Mouse (Mus musculus) spleen, postnatal 4 days (tissue): ENCODE results near the gene Gm9887.

ENCODE experiments used
- DNase-seq, 2 experiments: peaks; one replicate each; pipeline ENCODE4 v3.0.0; 2022; ENCODE audit warnings: low spot score in 2 of 2

Gene Gm9887

GRCm38 (mm10) chr12:69371854-69372671 lies at the start of gene Gm9887, which contains the start of gene Arf6:
TSS of gene Gm9887 (minus strand) at chr12:69372458.
TSS of gene Arf6 (plus strand) at chr12:69372150.
- DNase-seq: peak; percentile 99 to 100

- DNase-seq: no peak
Observed at GRCm38 (mm10) chr12:69420716-69421115, 48.5 kb upstream of the Gm9887 start.

GRCm38 (mm10) chr12:69419606-69420005 lies 47.3 kb upstream of the Gm9887 start:
- DNase-seq: no peak

GRCm38 (mm10) chr12:69419017-69419605 lies 46.9 kb upstream of the Gm9887 start:
- DNase-seq: no peak

DNA sequence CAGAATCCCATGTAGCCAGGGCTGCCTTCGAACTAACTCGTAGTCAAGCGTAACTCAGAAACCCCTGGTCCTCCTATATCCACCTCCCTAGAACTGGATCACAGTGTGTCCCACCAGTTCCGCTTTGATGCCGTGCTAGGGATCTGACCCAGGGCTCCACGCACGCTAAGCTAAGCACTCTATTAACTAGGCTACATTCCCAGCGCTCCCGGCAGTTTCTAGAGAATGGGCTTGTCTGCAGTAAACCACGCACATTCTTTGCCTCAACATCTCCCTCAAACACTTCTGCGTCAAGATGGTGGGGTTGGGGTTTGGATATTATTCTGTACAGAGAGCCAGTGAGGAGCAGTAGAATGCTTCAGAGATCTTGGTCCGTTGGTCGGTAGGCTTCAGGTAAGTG lies 46.3 kb upstream of the Gm9887 start:
- no peak for DNase-seq

GRCm38 (mm10) chr12:69417701-69418291 lies 45.5 kb upstream of the Gm9887 start:
- peak in 1 of 2 experiments; percentile 26 for DNase-seq

DNA sequence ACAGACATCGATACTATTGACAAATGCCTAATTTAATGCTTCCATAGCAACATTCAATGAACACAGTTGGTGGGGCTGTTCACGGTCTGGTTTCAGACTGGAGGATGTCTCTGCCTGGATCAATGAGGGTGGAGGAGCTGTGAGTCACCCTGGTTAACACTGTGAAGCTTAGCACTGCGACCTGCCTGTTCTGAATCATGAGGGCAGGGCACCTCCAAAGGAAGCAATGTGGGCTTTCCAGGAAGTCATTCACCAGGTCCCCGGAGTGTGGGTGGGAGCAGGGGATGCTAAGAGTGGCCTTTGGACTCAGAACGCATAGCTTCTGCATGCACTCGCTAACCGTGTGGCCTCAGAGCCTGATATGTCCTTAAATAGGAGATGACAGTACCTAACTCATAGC lies 44.5 kb upstream of the Gm9887 start:
- DNase-seq: no peak

DNA sequence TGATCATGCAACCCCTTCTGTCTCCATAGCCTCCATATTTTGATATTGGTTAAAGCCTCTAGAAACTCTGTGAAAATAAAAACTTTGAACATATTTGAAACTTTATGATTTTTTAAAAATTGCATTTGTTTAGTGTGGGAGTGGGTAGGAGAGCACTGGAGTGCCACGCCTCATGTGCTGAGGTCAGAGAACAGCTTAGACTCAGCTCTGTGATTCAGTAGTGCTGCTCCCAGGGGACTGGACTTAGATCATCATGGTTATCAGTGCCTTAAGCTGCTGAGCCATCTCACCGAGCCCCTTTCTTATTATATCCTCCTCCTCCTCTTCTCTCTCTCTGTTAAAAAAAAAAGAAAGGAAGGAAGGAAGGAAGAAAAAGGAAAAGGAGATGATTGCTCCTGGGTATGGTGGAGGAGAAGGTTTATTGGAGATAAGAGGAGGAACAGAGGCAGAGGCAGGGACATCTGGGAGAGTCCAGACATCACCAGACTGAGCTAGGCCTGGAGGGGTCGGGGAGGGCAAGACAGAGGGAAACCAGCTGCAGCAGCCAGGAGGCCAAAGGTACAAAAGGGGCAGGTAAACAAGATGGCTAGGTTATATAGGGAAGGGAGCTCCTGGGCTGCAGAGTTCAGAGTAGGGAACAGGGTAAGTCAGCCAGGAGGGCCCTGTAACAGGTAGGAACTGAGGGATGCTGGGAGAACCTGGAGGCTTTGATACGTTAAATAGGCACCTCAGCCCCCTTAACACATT lies 42.7 kb upstream of the Gm9887 start:
- no peak for DNase-seq

- DNase-seq: no peak
Observed at GRCm38 (mm10) chr12:69413303-69413702, 41.0 kb upstream of the Gm9887 start.

DNA sequence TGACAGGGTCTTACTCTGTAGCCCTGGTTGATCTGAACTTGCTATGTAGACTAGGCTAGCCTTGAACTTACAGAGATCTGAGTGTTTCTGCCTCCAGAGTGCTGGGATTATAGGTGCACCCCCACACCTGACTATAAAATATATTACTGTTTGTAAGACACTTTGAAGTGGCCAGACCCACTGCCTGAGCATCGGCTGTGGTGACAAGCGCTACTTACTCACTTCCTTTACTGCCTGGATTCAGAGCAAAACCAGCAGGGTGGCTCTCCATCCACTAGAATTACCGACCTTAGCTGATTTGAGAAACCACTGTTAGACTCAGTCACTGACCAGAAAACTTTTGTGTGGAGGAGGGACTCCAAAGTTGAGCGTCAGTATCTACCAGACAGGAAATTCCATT lies 39.7 kb upstream of the Gm9887 start:
- DNase-seq: no peak

DNA sequence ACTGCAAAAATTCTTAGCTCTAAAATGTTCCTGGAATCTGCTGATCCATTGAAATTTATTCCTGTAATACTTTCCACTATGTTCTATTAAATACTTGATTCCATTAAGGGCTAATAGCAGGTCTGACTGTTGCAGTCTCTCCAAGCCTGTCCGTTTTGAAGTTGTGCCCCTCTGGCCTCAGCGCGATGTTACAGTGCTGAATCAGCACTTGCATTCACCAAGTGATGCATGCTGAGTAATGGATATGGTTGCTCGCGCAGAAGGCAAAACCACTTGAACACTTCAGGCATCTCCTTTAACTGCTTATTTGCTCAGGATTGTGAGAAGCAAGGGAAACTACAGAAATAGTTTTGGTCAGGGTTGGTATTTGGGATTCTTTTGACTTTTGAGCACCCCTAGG lies 38.5 kb upstream of the Gm9887 start:
- no peak for DNase-seq

- no peak for DNase-seq
Observed at GRCm38 (mm10) chr12:69402594-69403167, 30.4 kb upstream of the Gm9887 start.

DNA sequence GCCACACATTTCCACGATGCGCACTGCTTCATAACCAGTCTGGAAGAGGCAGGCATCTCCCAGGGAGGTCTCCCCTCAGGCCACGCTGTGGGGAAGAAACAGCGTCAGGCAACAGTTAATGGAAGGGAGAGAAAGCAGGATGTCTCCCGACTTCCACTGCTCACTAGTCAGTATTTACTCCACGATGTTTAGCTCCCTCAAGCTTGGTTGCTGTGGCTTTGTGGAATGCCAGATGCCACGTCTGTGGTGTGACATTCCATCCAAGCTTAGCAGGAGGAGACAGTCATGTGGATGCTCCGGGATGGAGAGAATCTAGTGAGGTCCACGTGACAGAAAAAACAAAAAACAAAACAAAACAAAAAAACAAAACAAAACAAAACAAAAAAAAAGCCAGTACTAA lies 29.8 kb upstream of the Gm9887 start:
- DNase-seq: no peak

DNA sequence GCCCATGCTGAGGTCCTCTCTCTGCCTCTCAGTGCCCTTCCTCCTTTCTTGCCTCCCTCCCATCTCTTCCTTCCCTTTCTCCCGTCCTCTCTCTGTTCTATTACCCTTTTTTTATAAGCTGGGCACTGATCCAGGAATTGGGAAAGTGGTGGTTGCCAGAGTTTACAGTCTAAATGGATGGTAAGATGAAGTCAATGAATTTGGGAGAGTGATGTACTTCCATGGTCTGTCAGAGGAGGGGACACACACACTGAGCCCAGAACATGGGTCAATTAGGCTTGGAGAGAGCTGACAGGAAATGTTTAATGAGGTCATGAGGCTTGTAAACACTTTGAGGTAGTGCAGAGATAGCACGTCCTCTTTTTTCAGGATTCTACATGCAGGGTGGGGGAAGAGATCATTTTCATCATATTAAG lies 28.6 kb upstream of the Gm9887 start:
- no peak for DNase-seq

DNA sequence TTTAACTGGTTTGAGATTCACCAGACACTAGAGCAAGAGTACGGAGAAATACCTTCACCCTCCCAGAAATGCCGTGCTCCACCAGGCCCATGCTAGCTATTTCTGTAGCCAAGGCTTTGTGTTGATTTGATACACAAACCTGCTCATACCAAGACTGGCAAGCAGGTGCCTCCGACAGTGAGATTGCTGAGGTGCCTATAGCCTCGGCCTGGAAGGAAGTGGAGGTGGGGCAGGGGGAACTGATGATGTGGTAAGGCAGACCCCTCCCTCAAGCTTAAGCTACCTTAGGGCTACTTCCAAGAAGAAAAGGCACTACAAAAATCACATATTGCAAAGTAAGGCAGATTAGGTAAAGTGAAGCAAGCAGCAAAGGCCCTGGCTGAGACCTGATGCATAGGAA lies 28.1 kb upstream of the Gm9887 start:
- no peak for DNase-seq

DNA sequence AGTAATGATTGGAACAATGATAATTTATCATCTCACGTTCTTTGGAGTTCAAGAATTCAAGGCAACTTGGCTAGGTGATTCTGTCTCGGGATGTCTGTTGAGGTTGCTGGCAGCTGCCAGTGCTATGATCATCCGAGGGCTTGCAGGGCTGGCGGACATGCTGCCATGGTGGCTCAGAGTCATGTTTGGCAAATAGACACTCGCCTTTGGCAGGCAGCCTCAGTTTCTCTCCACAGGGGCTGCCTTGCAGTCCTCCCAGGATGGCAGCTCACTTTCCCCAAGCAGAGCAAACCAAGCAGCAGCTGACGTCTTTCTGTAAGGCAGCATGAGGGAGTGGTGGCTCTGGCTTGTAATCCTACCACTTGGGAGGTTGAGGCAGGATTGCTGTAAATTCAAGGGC lies 22.2 kb upstream of the Gm9887 start:
- no peak for DNase-seq

GRCm38 (mm10) chr12:69393076-69393475 lies 20.8 kb upstream of the Gm9887 start:
- DNase-seq: no peak

DNA sequence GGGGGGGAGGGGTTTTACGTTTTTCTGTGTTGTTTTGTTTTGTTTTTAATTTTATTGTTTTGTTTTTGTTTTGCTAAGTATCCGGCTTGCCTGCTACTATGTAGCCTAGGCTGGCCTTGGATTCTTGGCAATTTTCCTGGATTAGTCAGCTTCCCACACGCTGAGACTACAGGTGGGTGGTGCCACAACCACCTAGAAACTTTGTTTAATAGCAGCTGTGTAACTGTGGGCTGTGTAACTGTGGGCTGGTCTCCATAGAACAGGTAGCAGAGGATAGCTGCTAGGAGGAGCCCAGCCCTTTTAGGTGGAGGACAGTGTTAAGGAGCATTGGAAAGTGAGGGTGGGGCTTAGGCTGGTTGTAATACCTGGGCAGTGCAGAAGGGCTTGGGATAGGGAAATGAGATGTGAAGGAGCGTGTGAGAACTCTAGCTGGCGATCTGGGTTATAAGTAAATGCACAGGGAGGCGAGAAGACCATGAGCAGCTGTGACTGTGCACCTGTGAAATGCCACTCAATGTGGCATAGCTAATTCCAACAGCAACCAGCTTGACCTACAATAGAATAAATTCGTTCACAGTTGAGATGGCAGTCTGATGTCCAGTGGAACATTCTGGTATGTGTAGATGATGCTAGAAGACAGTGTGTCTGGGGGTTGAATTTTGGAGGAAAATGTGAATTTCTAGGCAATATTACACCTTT lies 17.9 kb upstream of the Gm9887 start:
- DNase-seq: no peak

GRCm38 (mm10) chr12:69389273-69389938 lies 17.1 kb upstream of the Gm9887 start:
- no peak for DNase-seq

DNA sequence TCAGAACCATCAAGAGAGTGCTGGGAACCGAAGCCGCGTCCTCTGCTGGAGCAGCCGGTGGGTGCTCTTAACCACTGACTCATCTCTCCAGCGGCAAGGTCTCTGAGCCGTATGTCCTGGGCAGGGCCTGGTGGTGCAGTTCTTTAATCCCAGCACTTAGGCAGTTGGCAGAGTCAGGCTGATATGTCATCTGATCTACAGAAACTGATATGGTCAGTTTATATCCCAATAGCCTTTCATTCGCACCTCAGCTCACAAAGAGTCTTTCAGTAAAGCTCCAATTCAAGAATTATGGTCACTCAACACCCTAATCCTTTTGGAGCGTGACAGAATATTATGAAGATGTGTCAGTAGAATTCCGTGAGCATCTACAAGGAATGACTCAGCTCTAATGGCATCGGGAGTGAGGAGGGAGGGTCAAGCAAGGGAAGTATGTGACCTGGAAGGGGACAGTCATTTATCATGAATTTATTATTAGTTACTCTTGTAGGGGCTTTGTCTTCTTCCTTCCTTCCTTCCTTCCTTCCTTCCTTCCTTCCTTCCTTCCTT lies 16.1 kb upstream of the Gm9887 start:
- DNase-seq: no peak
